Mouse (Mus musculus) left cerebral cortex, postnatal 10 days (tissue): ENCODE data around the gene Fut8. TPM values are rescaled to one million over a fixed set of nuclear protein-coding genes. Genes with fewer than 3 reads are reported as not detected.

Experiments
- DNase-seq, 2 experiments: peaks; one replicate each; pipeline ENCODE4 v3.0.0; 2021 to 2022; ENCODE audit warnings: low spot score in 2 of 2, mixed read lengths in 1 of 2; ENCODE audit errors: extremely low spot score in 1 of 2
- intact Hi-C: fragments of 180-260 bp; cut with DNase I; formaldehyde crosslinking; loops from one replicate; pipeline ENCODE4 v1.15.1; 2025
- total RNA-seq, 2 experiments: library from RNA; stranded (reverse); gene quantifications; 2 replicates each; pipeline ENCODE4 v1.2.3; 2021

The Fut8 gene
- total RNA-seq, 2 experiments from 2014 or later: 82.3 to 91.0 TPM

- intact Hi-C loops: no loop called here
- DNase-seq: no peak
Measured at GRCm38 (mm10) chr12:77466178-77466577, 228.3 kb downstream of the Fut8 start.

GRCm38 (mm10) chr12:77479931-77480330 lies 242.0 kb downstream of the Fut8 start:
- intact Hi-C loops: no loop called here
- DNase-seq: no peak

- DNase-seq: no peak
- intact Hi-C loops: no loop called here
Measured at GRCm38 (mm10) chr12:77481153-77481552, 243.2 kb downstream of the Fut8 start.

GRCm38 (mm10) chr12:77481799-77482198 lies 243.9 kb downstream of the Fut8 start:
- intact Hi-C loops: no loop called here
- DNase-seq: no peak

GRCm38 (mm10) chr12:77483180-77483855 lies 245.4 kb downstream of the Fut8 start:
- no peak for DNase-seq
- intact Hi-C loops: no loop called here

GRCm38 (mm10) chr12:77484761-77485160 lies 246.8 kb downstream of the Fut8 start:
- no peak for DNase-seq
- intact Hi-C loops: no loop called here

- intact Hi-C loops: no loop called here
Measured at GRCm38 (mm10) chr12:77491478-77491877, 253.6 kb downstream of the Fut8 start.

GRCm38 (mm10) chr12:77495781-77496180 lies 257.9 kb downstream of the Fut8 start:
- intact Hi-C loops: no loop called here
- DNase-seq: no peak

More at GRCm38 (mm10) chr12:77491478-77491877, 253.6 kb downstream of the Fut8 start:
- DNase-seq: no peak

GRCm38 (mm10) chr12:77498153-77498552 lies 260.2 kb downstream of the Fut8 start:
- intact Hi-C loops: no loop called here
- no peak for DNase-seq

GRCm38 (mm10) chr12:77500439-77501055 lies 262.6 kb downstream of the Fut8 start:
- intact Hi-C loops: no loop called here
- DNase-seq: no peak

- intact Hi-C loops: no loop called here
Measured at GRCm38 (mm10) chr12:77501466-77502240, 263.7 kb downstream of the Fut8 start.

GRCm38 (mm10) chr12:77502243-77502642 lies 264.3 kb downstream of the Fut8 start:
- no peak for DNase-seq
- intact Hi-C loops: no loop called here

More at GRCm38 (mm10) chr12:77501466-77502240, 263.7 kb downstream of the Fut8 start:
- no peak for DNase-seq

GRCm38 (mm10) chr12:77505431-77505830 lies 267.5 kb downstream of the Fut8 start:
- intact Hi-C loops: no loop called here
- DNase-seq: no peak

- no peak for DNase-seq
- intact Hi-C loops: no loop called here
Measured at GRCm38 (mm10) chr12:77507770-77508169, 269.8 kb downstream of the Fut8 start.

GRCm38 (mm10) chr12:77510758-77511157 lies 272.8 kb downstream of the Fut8 start:
- no peak for DNase-seq
- intact Hi-C loops: no loop called here

- DNase-seq: no peak
- intact Hi-C loops: no loop called here
Measured at GRCm38 (mm10) chr12:77511206-77511605, 273.3 kb downstream of the Fut8 start.

GRCm38 (mm10) chr12:77511631-77512030 lies 273.7 kb downstream of the Fut8 start:
- intact Hi-C loops: no loop called here

GRCm38 (mm10) chr12:77516805-77517204 lies 278.9 kb downstream of the Fut8 start:
- intact Hi-C loops: no loop called here
- no peak for DNase-seq

More at GRCm38 (mm10) chr12:77511631-77512030, 273.7 kb downstream of the Fut8 start:
- no peak for DNase-seq

- no peak for DNase-seq
- intact Hi-C loops: no loop called here
Measured at GRCm38 (mm10) chr12:77517691-77518090, 279.8 kb downstream of the Fut8 start.
